Mouse (Mus musculus): ENCODE measurements at regions not wholly inside any gene's neighbourhood (a gene's known extent, or its start where the extent isn't known, plus 50 kb on each side); places are given as distances from the start of the nearest gene placed in this dataset.

DNA sequence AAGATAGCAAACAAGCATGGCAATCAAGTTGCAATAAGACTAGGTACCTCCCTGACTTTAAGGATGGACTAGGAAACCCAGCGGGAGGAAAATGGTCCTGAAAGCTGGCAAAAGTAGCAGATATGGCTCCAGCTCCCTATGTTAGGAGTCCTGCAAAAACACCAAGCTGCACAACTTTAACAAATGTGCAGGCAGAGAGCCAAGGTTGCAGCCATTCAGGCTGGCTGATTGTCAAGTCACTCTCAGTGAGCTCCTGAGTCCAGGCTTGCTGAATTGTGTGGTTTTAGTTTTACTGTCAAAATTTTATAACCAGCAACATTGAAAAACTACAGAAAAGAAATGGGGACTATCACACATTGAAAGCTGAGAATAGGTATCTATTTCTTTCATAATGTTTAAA lies 1122.8 kb upstream of the Slc10a2 start:
- no peak for DNase-seq

DNA sequence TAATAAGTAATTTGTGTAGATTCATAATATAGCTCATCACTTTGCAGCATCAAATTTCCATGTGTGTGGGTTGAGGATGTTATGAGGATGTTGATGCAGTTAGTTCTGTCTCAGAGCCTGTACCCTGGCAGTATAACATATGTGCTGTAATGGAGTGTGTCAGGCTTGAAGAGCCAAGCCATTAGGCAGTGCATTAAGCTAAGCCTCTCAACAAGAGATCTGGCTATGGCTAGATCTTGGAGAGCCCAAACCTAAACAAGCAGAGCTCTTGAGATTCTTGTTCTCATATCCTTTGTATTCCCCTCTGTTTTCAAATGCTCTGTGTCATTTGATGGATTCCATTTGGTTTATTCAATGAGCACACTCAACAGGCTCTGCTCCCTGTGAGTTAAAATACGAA lies 1120.0 kb upstream of the Slc10a2 start:
- DNase-seq = no peak

- no peak for DNase-seq
Measured at GRCm38 (mm10) chr8:6207617-6208349, 1102.6 kb upstream of the Slc10a2 start.

DNA sequence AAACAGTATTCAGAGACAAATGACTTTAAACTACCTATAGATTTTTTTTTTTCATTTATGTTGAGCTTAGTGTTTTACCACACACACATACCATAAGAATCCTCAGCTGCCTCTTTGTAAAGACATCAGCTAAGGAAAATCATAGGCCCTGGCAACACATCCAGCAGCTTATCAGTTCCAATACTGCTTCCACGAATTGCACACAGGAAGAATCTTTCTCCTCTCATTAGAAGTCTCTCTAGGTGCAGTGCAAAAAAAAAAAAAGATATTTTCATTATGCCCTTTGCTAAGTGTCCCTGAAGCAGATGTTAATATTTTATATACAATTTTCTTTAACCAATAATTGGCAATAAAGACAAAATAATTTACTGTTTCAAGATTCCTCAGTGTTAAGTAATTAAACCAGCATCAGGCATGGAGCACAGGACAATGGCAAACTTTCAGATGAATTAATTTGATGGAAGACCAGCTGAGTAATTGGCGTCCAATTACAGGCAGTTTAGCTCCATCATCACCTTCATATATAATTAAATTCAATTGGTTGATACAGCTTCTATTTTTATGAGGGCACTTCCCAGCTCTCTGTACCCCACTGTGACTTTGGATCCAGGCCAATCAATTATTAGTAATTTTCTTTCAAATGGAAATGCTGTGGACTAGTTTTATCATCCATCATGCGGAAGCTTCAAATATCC lies 1099.0 kb upstream of the Slc10a2 start:
- no peak for DNase-seq

GRCm38 (mm10) chr8:6191431-6191830 lies 1086.3 kb upstream of the Slc10a2 start:
- no peak for DNase-seq

DNA sequence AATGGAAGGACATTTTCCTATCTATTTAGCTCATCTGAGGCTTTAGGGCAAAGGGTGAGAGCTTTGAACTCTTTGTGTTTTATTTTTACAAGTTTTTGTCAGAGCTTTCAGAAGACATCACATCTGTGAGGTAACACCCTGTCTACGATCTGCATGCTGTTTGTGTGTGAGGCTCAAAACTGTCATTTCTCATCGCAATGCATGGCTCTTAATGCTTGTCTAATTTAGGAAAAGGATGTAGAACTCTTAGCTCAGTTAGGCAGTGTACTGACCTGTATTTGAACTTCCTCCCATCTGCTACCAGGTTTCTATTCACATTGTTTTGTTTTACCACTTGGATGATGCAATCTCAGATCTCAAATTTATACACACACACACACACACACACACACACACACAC lies 1083.3 kb upstream of the Slc10a2 start:
- DNase-seq = no peak

DNA sequence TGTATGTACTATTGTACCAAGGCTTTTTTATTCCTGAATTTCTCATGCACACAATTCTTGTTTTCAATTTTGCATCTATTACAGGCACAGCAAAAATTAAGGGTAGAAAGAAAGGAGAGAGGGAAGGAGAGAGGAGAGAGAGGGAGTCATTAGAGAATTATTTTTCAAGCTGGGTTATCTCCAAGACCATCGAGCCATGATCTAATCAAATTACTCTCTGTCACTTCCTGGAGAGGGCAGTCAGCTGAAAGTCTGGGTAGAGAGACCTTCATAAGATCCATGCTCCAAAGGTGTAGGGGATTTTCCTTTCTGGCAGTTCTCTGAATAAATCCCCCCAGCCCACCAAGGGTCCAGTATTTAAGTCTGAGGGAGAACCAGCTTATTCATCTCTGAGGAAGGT lies 1081.4 kb upstream of the Slc10a2 start:
- no peak for DNase-seq

DNA sequence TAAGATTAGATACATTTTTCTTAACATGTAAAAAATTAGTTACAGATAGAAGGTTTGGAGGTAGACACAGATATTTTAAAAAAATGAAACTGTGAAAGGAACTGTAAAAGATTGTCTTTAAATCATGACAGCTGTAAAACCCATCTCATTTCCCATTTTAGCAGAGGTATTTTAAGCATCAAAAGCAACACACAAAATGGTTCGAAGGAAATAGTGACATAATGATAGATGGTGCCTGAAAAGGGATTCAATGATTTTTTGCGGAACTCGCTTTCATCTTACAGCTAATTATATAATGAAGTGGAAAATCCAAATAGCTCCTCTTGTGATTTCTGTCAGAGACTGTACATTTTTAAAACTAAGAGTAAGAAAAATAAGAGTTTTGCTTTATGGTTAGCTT lies 1074.5 kb upstream of the Slc10a2 start:
- no peak for DNase-seq

- no peak for DNase-seq
Measured at GRCm38 (mm10) chr8:6166433-6166832, 1061.3 kb upstream of the Slc10a2 start.

GRCm38 (mm10) chr8:6165230-6165629 lies 1060.1 kb upstream of the Slc10a2 start:
- DNase-seq = no peak

- DNase-seq = no peak
Measured at GRCm38 (mm10) chr8:6164758-6165157, 1059.6 kb upstream of the Slc10a2 start.

GRCm38 (mm10) chr8:6144588-6144987 lies 1039.4 kb upstream of the Slc10a2 start:
- no peak for DNase-seq

DNA sequence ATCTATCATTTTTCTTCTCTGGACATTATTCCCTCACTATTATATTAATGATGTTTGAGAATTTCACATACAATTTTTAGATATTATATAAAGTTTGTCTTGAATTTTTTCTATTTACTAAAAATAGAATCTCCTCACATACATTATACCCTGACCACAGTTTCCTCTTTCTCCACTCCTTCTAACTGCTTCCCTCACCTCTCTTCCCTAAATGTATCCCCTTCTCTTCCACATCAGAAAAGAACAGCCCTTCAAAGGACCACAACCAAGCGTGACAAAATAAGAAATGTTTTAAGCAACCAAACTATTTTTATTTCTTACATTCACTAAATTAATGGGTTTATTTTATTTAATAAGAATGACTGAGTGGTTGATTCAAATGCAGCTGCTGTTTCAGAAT lies 1034.9 kb upstream of the Slc10a2 start:
- DNase-seq = no peak

- no peak for DNase-seq
Measured at GRCm38 (mm10) chr8:6139171-6139570, 1034.0 kb upstream of the Slc10a2 start.

GRCm38 (mm10) chr8:6132243-6132751 lies 1027.1 kb upstream of the Slc10a2 start:
- no peak for DNase-seq

GRCm38 (mm10) chr8:6125265-6125664 lies 1020.1 kb upstream of the Slc10a2 start:
- DNase-seq = no peak

DNA sequence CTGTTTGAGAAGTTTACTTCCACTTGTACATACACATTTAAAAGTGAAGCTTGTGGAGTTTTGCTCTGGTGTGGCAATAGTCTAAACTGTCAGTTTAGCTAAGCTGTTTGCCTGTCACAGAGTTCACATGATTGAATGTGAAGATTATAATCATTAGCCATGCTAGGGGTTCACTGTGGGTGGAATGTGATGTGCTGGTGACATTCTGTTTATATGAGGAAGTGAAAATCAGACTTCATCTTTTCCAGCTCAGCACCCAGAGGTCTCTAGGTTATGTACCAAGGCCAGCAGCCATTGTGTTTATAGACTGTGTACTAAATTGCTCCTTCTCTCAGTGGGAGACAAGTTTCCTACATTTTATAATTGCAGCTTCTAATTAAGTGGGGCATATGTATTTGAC lies 1014.4 kb upstream of the Slc10a2 start:
- peak; percentile 6 for DNase-seq

- no peak for DNase-seq
Measured at GRCm38 (mm10) chr8:6111351-6111750, 1006.2 kb upstream of the Slc10a2 start.

DNA sequence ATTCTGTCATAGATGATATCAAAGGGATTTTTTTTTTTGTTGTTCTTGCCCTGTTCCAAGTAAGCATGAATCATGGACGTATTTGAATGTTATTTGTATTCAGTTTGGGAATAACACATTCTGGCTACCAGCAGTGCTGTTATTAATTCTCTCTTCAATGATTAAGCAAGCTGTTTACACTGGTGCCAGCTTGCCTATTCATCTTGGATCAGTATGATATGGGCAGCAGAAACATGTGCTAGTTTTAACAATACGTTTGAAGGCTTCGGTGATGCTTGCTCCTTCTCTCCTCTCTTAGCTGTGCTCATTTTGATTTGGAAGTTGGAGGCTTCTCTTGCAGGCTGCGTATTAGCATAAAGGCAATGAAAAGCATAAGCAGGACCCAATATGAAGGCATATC lies 984.9 kb upstream of the Slc10a2 start:
- no peak for DNase-seq

- peak; percentile 67 for DNase-seq
Measured at GRCm38 (mm10) chr8:6043939-6044577, 938.9 kb upstream of the Slc10a2 start.

GRCm38 (mm10) chr8:6012206-6012605 lies 907.1 kb upstream of the Slc10a2 start:
- DNase-seq = no peak

DNA sequence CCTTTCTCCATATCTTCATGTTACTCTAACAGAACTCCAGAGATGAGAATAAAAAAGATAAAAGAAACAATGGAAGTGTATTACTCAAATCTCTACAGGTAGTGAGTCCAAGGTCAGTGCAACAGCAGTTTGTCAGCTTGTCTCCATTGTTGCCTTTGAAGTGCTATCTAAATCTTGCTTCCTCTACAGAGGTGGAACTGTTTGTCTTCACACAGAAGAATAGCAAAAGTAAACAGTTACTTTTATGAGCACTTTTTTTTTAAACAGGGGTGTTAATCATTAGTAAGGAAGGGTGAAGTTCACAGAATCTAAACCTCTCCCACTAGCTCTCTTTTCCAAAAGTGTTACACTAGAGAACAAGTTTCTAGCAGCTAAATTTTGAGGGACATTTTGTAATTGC lies 906.0 kb upstream of the Slc10a2 start:
- no peak for DNase-seq

GRCm38 (mm10) chr8:6010712-6011111 lies 905.6 kb upstream of the Slc10a2 start:
- DNase-seq = no peak

- no peak for DNase-seq
Measured at GRCm38 (mm10) chr8:6002612-6003011, 897.5 kb upstream of the Slc10a2 start.

Measured in lung, postnatal 10 days (tissue).